Mouse (Mus musculus) large intestine, adult 2 months (tissue): ENCODE measurements at regions not wholly inside any gene's neighbourhood (a gene's known extent, or its start where the extent isn't known, plus 50 kb on each side); places are given as distances from the start of the nearest gene placed in this dataset.

ENCODE experiments used
- DNase-seq: peaks from one replicate; pipeline ENCODE4 v3.0.0-alpha.2; 2012; ENCODE audit warnings: low read depth, low spot score
- WGBS: fragments of 180-500 bp; shearing (Covaris S2); methylation state at CpG from one replicate; pipeline ENCODE4 v1.1.7; 2018; 5-methylcytosine and 5-hydroxymethylcytosine counted together

GRCm38 (mm10) chr17:10086132-10086531 lies 233.5 kb downstream of the Qk start:
- no peak for DNase-seq
- WGBS, result 11% methylated on average over 2 of the region's 2 CpGs

DNA sequence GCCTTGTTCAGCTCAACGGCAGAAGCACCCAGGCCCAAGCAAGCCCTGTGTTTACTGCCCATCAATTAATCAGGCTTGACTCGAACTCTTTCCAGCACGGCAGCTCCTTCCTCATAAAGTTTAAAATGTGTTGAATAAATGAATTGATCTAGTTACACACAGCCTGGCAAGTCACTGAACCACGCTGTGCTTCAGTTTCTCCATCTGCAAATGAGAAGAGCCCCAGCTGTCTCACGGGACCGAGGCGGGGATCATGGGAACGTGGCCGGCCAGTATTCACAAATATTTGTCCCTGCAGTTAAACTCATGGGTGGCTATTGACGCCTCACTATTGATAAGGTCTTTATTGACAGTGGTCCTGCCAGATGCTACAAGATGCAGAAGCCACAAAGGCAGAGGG lies 237.9 kb downstream of the Qk start:
- 48% methylated on average over 10 of the region's 10 CpGs for WGBS
- DNase-seq, result no peak

DNA sequence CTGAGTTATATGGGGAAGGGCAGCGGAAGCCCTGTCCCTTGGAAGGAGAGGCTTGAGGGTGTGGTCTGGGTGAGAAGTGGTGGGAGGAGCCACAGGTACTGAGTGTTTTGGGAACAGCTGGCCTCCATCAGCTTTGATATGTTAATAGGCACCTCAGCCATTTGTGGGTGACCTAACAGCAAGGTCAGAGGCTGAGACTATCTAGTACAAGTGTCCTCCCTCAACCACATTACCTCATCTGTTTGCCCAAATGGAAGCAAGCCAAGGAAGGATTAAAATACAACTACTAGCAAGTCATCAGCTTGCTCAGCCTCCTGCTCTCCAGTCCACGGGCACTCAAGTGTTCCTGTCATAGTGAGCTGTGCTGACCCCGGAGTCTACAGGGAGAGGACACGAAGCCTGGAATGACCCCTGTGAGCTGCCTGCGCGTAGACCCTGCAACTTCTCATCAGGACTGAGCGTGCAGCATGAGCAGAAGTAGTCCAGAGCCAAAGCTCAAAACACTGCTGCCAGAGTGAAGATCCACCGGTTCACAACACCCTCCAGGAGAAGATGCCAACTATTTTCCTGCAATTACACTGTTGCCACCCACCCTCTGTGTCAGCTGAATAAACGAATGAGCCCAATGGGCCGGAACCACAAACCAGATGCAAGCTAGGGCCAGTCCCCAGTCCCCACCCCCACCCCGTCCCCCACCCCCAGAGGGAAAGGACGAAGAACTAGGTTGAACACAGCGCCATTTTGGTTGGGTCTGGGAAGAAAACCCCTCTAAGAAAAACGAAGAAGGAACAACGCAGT lies 239.6 kb downstream of the Qk start:
- WGBS, result 66% methylated on average over 15 of the region's 15 CpGs
- DNase-seq, result no peak

DNA sequence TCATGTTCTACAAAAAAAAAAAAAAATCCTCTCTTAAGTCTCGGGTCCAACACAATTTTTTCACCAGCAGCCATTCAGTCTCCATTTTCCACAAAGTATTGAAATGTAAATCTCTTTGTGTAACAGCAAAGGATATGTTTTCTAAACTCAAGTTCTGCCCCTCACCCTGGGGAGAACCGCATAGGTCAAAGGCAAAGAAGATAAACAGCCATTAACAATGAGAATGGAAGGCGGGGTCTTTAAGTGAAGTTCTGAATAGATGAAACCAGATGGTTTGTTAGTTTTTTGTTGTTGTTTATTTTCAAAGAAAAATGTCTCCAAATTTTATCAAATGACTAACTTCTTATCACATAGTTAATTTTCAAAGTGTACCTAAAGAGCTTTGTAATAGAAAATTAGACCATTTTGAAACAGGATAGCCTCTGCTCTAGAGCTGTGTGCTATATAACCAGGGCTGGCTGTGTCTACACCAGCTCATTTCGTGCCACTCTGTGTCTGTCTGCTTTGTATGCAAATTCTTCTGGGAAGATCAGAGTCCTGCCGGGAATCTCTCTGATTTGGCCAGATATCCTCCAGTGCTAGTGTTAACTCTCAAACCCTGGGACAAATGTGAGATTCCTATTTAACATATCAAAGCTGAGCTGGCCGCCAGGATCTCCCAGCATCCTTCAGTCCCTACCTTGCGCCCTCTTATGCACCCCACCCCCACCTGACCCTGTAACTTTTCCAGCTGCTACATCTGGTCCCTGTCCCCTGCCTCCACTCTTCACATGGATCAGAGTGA lies 240.9 kb downstream of the Qk start:
- 58% methylated on average over 7 of the region's 7 CpGs for WGBS
- no peak for DNase-seq

DNA sequence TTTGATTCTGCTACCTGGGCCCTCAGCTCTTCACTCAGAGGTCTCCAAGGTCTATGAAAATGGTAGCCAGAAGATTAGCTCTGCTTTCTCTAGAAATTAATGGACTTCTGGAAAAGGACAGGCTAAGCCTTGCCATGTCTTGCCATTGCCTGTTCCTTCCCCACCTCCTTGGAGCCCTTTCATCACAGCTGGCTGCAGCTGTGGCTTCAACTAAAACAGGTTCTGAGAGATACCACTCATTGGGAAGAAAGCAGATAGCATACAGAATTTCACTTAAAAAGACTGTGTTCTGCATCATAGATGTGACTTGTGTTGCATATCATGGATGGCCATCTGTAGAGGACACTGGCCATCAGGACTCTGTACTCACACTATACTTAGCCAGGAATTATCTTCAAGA lies 246.4 kb downstream of the Qk start:
- DNase-seq, result no peak

DNA sequence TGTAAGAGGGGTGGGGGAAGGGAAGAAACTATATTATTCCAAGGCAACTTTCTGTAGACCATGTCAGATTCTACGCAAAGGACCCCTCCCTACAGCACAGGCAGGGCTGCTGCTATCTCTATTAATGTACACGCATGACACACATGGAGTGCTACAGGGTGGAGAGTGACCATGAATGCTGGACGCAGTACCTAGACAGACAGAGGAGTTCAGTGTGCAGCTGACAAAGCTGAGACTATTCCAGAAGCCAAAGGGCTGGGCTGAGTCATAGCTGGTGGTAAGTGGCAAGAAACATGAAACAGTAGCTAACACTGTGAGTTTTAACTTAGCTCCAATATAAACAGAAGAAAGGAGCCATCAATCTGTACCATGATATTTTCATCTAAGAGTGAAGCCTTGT lies 250.4 kb downstream of the Qk start:
- DNase-seq, result no peak
- 79% methylated on average over 3 of the region's 3 CpGs for WGBS

DNA sequence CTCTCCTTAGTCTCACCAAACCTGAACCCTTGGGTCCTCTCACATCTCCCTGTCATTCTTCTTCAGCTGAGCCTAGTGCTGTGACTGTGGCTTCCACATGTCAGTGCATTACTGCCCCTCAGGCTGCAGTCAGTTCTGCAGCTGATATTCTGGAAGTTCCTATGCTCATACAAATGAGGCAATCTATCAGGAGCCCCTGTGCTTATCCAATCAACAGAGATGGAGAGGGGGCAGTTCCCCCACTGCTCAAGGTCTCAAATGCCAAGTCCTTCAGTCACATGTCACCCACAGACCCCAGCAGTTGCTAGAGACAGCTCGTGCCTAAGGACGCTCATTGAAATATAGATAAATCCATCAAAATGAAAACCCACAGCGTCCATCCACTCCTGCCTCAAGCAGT lies 254.5 kb downstream of the Qk start:
- DNase-seq, result no peak
- 82% methylated on average over 3 of the region's 3 CpGs for WGBS

GRCm38 (mm10) chr17:10062546-10063100 lies 257.0 kb downstream of the Qk start:
- 71% methylated on average over 8 of the region's 8 CpGs for WGBS
- no peak for DNase-seq

- WGBS, result 81% methylated on average over 1 of the region's 1 CpGs
- DNase-seq, result no peak
Measured at GRCm38 (mm10) chr17:10057736-10058135, 261.9 kb downstream of the Qk start.

DNA sequence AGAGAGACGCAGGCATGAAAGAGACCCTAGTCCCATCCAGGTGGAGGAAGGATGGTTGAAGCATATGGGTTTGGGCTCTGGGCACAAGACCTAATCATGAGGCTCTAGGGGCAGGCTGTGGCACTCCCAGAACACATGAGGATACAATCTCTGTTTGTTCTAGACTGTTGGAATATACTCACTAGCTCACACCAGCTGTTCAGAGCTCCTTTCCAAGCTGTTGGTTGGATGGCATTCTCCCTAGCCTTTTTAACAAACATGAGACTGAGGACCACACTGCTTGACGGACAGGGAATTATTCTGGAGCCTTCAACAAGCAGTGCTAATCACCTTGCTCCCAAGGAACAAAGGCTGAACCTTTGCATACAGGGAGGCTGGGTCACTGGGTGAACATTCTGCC lies 263.6 kb downstream of the Qk start:
- no peak for DNase-seq
- 81% methylated on average over 2 of the region's 2 CpGs for WGBS

DNA sequence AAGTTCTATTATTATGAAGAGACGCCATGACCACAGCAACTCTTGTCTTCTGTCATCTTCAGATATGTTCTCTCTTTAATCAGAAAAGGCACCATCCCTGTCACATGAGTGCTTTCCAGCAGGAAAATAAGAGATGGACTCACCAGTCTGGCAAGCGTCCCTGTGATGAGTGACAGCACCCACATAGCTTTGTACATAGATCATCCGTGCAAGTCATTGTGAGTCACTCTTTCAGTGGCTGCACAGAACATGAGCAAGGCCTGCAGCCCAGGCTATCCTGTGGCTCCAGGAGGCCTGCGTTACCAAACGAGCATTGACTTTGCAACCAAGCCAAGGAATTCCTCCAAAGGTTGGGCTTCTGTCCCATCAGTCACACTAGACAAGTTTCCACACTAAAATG lies 265.3 kb downstream of the Qk start:
- 78% methylated on average over 5 of the region's 5 CpGs for WGBS
- no peak for DNase-seq

GRCm38 (mm10) chr17:10044336-10044735 lies 275.3 kb downstream of the Qk start:
- 60% methylated on average over 5 of the region's 5 CpGs for WGBS

GRCm38 (mm10) chr17:10042042-10042652 lies 277.5 kb downstream of the Qk start:
- 86% methylated on average over 5 of the region's 5 CpGs for WGBS
- DNase-seq, result no peak

More at GRCm38 (mm10) chr17:10044336-10044735, 275.3 kb downstream of the Qk start:
- DNase-seq, result no peak

DNA sequence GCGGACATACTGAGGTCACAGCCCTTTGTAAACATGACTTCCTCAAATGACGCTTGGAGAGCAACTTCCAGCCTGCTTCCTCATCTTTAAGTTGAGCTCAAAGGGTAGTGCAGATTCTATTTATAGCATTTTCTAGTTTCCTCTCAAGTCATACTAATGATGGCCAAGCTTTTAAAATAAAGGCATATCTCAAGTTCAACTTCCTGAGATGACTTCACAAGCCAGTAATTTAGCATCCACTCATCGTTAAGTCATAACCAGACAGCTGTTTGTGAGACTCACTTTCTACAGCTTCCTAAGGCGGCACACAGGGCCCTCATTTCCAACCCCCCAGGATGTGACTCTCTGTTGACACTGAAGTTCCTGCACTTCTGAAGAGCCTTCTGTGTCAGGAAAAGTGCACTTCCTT lies 278.7 kb downstream of the Qk start:
- WGBS, result 30% methylated on average over 4 of the region's 4 CpGs
- DNase-seq, result no peak

DNA sequence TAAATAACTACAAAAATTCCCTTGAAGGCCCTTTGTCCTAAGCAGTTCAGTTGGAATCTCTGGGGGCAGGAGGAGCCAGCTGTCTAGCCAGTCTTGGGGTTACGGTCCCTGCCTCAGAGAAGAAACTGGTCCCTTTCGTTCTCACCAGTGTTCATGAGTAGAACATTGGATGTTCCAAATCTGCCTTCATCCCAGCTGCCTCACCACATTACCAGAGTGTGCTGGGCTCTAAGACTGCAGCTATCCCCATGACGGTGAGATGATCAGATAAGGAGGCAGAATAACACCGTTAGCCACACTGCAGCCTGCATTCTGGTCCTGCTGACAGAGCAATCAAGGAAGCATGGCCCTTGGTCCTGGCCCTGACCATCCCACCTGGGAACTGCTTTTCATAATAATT lies 279.3 kb downstream of the Qk start:
- 62% methylated on average over 4 of the region's 4 CpGs for WGBS
- no peak for DNase-seq

- 50% methylated on average over 14 of the region's 14 CpGs for WGBS
- no peak for DNase-seq
Measured at GRCm38 (mm10) chr17:10037799-10038445, 281.7 kb downstream of the Qk start.

DNA sequence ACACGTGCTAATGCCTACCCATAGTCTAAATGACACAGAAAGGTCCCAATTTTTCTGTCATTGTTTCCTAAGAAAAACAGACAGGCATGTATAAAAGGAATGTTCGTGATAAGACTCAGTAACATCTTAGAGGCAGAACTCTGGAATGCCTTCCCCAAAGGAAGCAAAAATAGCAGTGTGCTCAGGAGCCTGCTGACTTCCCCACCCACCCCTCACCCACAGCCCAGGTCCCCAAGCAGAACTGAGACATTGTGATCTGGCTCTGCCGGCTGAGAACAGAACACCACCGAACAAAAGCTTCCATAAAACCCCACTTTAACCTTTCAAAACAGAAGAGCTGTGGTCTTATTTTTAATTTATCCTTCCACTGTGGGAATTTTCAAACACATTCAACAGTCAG lies 286.1 kb downstream of the Qk start:
- WGBS, result 45% methylated on average over 4 of the region's 4 CpGs
- no peak for DNase-seq

GRCm38 (mm10) chr17:10031033-10031432 lies 288.6 kb downstream of the Qk start:
- 76% methylated on average over 3 of the region's 3 CpGs for WGBS
- DNase-seq, result no peak

DNA sequence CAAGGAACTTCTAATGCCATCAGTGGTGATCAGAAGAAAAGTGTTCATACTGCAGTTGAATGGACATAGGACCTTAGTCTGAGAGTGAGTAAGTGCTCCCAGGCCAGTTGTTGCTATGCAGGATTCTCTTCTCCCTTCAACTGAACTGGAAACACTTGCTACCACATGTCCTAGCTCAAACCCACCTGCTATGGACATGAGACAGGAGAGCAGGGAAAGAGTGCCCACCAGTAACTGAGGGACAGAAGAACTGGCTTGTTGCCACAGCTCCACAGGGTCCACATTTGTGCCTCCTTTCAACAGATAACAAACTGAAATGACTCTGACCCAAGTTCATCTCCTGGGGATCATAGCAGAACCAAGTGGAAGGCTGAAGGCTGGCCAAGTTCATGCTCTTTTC lies 292.9 kb downstream of the Qk start:
- DNase-seq, result no peak

DNA sequence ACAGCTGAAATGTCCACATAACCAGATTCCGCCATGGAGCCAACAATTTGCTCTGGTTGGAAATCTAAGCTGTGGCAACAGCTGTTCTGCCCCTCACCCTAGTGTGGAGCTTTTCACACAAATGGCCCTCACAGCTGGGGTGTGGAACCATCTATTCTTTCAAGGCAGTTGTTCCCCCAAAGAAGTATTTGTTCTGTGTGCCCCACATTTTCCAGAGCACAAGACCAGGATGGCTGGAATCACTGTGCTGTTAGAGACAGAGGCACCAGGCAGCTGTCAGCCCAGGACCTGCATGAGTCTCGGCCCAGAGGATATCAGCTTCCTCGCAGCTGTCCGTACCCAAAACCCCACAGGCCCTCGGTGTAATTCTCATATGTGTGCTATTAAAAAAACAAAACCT lies 294.4 kb downstream of the Qk start:
- DNase-seq, result no peak
- 81% methylated on average over 5 of the region's 5 CpGs for WGBS
